Mouse (Mus musculus): ENCODE measurements around the gene Pde4b.

DNA sequence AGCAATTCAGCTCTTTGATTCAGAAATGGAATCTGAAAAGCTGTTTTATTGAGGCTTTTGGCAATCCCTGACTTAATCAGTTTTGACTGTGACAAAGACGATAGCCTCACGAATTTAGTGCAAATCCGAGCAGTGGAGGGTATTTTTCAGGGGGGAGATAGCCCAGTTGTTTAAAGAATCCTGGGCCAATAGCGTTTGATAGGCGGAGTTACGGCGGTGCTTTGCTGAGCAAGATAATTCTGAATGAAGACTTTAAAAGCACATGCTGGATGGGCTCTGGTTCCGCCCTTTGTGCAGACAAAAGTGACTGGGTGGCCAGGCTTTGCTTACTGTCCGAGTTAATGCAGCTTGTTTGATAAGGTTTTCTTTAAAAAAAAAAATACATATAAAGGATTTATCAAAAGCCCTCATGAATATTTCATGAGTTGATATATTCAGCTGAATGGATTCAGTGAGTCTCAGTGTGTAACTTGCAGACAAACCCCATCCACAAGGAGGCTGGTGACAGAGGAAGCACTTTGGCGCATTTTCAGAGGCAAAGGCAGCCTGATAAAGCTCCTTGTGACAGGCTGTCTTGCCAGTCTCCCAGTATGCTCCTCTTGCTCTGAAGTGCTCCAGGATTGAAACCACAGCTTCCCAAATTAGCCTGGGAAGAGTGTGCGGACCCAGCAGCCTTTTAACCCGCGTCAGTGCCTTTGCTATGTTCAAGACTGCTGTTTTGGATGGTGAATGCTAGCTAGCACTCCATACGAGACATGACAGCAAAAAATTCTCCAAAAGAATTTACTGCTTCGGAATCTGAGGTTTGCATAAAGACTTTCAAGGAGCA lies 167.3 kb downstream of the Pde4b start:
- TF ChIP-seq CTCF (IDR thresholded peaks at IDR 0.05; ENCODE audit: control insufficient read depth, insufficient read depth, insufficient read length) (no peak), USF1 (IDR thresholded peaks at IDR 0.05; ENCODE audit: low read depth) (no peak), MYOG (IDR thresholded peaks at IDR 0.05; ENCODE audit: control insufficient read depth, extremely low read depth, insufficient read length) (no peak), MAX (IDR thresholded peaks at IDR 0.05) (no peak), MYOD1 (IDR thresholded peaks at IDR 0.05; ENCODE audit: control insufficient read depth, insufficient read length, low read depth) (no peak), CEBPB (IDR thresholded peaks at IDR 0.05; ENCODE audit: low read depth) (no peak)

Measured in C2C12 (cell line).